Mouse (Mus musculus) forebrain, postnatal 0 days (tissue): ENCODE measurements around the gene Pcgf2. TPM values are rescaled to one million over a fixed set of nuclear protein-coding genes. Genes with fewer than 3 reads are reported as not detected.

Source experiments
- ATAC-seq: fragments of 200-750 bp; cut with Nextera tagmentation; 2 replicates; pipeline ENCODE4 v1.8.0; 2017; ENCODE audit warnings: mild to moderate bottlenecking, moderate library complexity
- DNase-seq: peaks from one replicate; pipeline ENCODE4 v3.0.0-alpha.2; 2015
- H3K27ac ChIP-seq: fragments of 300-500 bp; sonication (generic); 2 replicates; pipeline ENCODE4 v1.5.1; 2014; ENCODE audit warnings: low read depth, mild to moderate bottlenecking, antibody characterized with exemption, low read length, moderate library complexity, mixed read lengths
- H3K27me3 ChIP-seq: fragments of 300-500 bp; sonication (generic); 2 replicates; pipeline ENCODE4 v1.6.1; 2014; ENCODE audit warnings: mild to moderate bottlenecking, low read length, mixed read lengths; ENCODE audit not compliant: insufficient read depth
- H3K36me3 ChIP-seq: fragments of 300-500 bp; sonication (generic); 2 replicates; pipeline ENCODE4 v1.6.1; 2014; ENCODE audit warnings: mild to moderate bottlenecking, moderate library complexity; ENCODE audit not compliant: insufficient read depth
- H3K4me1 ChIP-seq: fragments of 300-500 bp; sonication (generic); 2 replicates; pipeline ENCODE4 v1.6.1; 2014; ENCODE audit warnings: antibody characterized with exemption; ENCODE audit not compliant: insufficient read depth
- H3K4me2 ChIP-seq: fragments of 300-500 bp; sonication (generic); 2 replicates; pipeline ENCODE4 v1.6.1; 2014; ENCODE audit warnings: low read depth, mild to moderate bottlenecking, moderate library complexity
- H3K4me3 ChIP-seq: fragments of 300-500 bp; sonication (generic); 2 replicates; pipeline ENCODE4 v1.5.1; 2014; ENCODE audit warnings: low read depth, low read length, mixed read lengths
- H3K9ac ChIP-seq: fragments of 300-500 bp; sonication (generic); 2 replicates; pipeline ENCODE4 v1.6.1; 2014; ENCODE audit warnings: mild to moderate bottlenecking
- H3K9me3 ChIP-seq: fragments of 300-500 bp; sonication (generic); 2 replicates; pipeline ENCODE4 v1.6.1; 2016; ENCODE audit warnings: low read length
- CTCF ChIP-seq: sonication (generic); IDR thresholded peaks from 2 replicates; pipeline ENCODE4 v1.5.1; 2016; ENCODE audit warnings: antibody characterized with exemption, control low read depth, low read depth
- WGBS: fragments of 180-500 bp; shearing (Covaris S2); extraction: QIAGEN DNeasy Blood & Tissue Kit; methylation state at CpG from one replicate; pipeline ENCODE4 v1.1.7; 2014; 5-methylcytosine and 5-hydroxymethylcytosine counted together
- polyA plus RNA-seq: library from polyadenylated mRNA; unstranded; fragments of >200 nt; fragmentation: Nextera tagmentation; extraction: Ambion mirVana; gene quantifications from 2 replicates; pipeline ENCODE4 v1.2.1, GENCODE M21; 2015
- total RNA-seq: library from RNA; depleted of rRNA; stranded (reverse); fragments of >200 nt; gene quantifications from 2 replicates; pipeline ENCODE4 v1.2.3, GENCODE M21; 2014

The Pcgf2 gene
- total and polyA plus RNA-seq, 2 experiments from 2014 or later = 12.6 to 21.9 TPM

- Histone ChIP-seq H3K27me3 (no peaks in the 10 kb centered on the region), H3K9ac (no peak overlapping the region), H3K27ac (0 out of 2 replicates have a peak overlapping the region, but pooled peaks have one; percentile 9), H3K9me3 (no peaks in the 10 kb centered on the region), H3K4me3 (no peak overlapping the region), H3K4me1 (peaks cover 15% of the 10 kb centered on the region; the same call in 1 of the 2 replicates), H3K36me3 (peaks cover 47% of the 10 kb centered on the region), H3K4me2 (0 out of 2 replicates have a peak overlapping the region, but pooled peaks have one; percentile 10)
- 0 out of 2 replicates have a peak, but pooled peaks have one; percentile 6 for ATAC-seq
- no peak for TF ChIP-seq CTCF
- WGBS = 38% methylated on average over 15 of the region's 15 CpGs
- DNase-seq = no peak
Observed at GRCm38 (mm10) chr11:97669268-97669667, 31.0 kb downstream of the Pcgf2 start.

GRCm38 (mm10) chr11:97668160-97668559, 32.1 kb downstream of the Pcgf2 start:
- H3K36me3 ChIP-seq = peaks cover 39% of the 10 kb centered on the region
- H3K9me3 ChIP-seq = no peaks in the 10 kb centered on the region
- no peak overlapping the region for H3K9ac ChIP-seq
- H3K4me1 ChIP-seq = peaks cover 16% of the 10 kb centered on the region; the same call in 1 of the 2 replicates
- TF ChIP-seq CTCF = no peak
- no peaks in the 10 kb centered on the region for H3K27me3 ChIP-seq
- ATAC-seq (no peak), DNase-seq (no peak)
- 94% methylated on average over 7 of the region's 7 CpGs for WGBS
- H3K27ac ChIP-seq = no peak overlapping the region
- no peak overlapping the region for H3K4me2 ChIP-seq
- no peak overlapping the region for H3K4me3 ChIP-seq

GRCm38 (mm10) chr11:97666794-97667193, 33.5 kb downstream of the Pcgf2 start:
- peaks cover 16% of the 10 kb centered on the region; the same call in 1 of the 2 replicates for H3K4me1 ChIP-seq
- no peak overlapping the region for H3K27ac ChIP-seq
- peaks cover 28% of the 10 kb centered on the region for H3K36me3 ChIP-seq
- 96% methylated on average over 15 of the region's 15 CpGs for WGBS
- no peaks in the 10 kb centered on the region for H3K9me3 ChIP-seq
- H3K4me3 ChIP-seq = no peak overlapping the region
- no peaks in the 10 kb centered on the region for H3K27me3 ChIP-seq
- ATAC-seq (no peak), DNase-seq (no peak)
- no peak overlapping the region for H3K4me2 ChIP-seq
- no peak overlapping the region for H3K9ac ChIP-seq
- no peak for TF ChIP-seq CTCF

- Histone ChIP-seq H3K4me3 (no peak overlapping the region), H3K27ac (no peak overlapping the region), H3K4me2 (no peak overlapping the region), H3K27me3 (0 out of 2 replicates have a peak, but pooled peaks cover under 1% of the 10 kb centered on the region), H3K4me1 (peaks cover 16% of the 10 kb centered on the region; the same call in 1 of the 2 replicates), H3K36me3 (peaks cover 27% of the 10 kb centered on the region), H3K9ac (no peak overlapping the region), H3K9me3 (no peaks in the 10 kb centered on the region)
- ATAC-seq (no peak), DNase-seq (no peak)
- WGBS = 92% methylated on average over 7 of the region's 7 CpGs
- peak; percentile 45; the same call in 1 of the 2 replicates for TF ChIP-seq CTCF
Observed at GRCm38 (mm10) chr11:97666221-97666620, 34.1 kb downstream of the Pcgf2 start.

- DNase-seq (no peak), ATAC-seq (no peak)
- Histone ChIP-seq H3K9me3 (no peaks in the 10 kb centered on the region), H3K4me1 (peaks cover 20% of the 10 kb centered on the region), H3K27ac (no peak overlapping the region), H3K4me2 (no peak overlapping the region), H3K36me3 (peaks cover 22% of the 10 kb centered on the region), H3K27me3 (0 out of 2 replicates have a peak, but pooled peaks cover 7% of the 10 kb centered on the region), H3K4me3 (no peak overlapping the region), H3K9ac (no peak overlapping the region)
- WGBS = 82% methylated on average over 13 of the region's 13 CpGs
- no peak for TF ChIP-seq CTCF
Observed at GRCm38 (mm10) chr11:97665431-97665830, 34.9 kb downstream of the Pcgf2 start.

- H3K9me3 ChIP-seq = no peaks in the 10 kb centered on the region
- H3K4me2 ChIP-seq = peak overlapping the region; percentile 81
- DNase-seq = no peak
- H3K27ac ChIP-seq = no peak overlapping the region
- peaks cover 17% of the 10 kb centered on the region for H3K36me3 ChIP-seq
- TF ChIP-seq CTCF = no peak
- H3K27me3 ChIP-seq = 0 out of 2 replicates have a peak, but pooled peaks cover 7% of the 10 kb centered on the region
- H3K4me3 ChIP-seq = peak overlapping the region; percentile 79
- no peak overlapping the region; the same call in 1 of the 2 replicates for H3K9ac ChIP-seq
- H3K4me1 ChIP-seq = peaks cover 17% of the 10 kb centered on the region; the same call in 1 of the 2 replicates
- ATAC-seq = no peak
- 35% methylated on average over 6 of the region's 6 CpGs for WGBS
Observed at GRCm38 (mm10) chr11:97664771-97665240, 35.5 kb downstream of the Pcgf2 start.

GRCm38 (mm10) chr11:97664339-97664665, 36.0 kb downstream of the Pcgf2 start:
- Histone ChIP-seq H3K9ac (peak overlapping the region; percentile 68; the same call in 1 of the 2 replicates), H3K27me3 (0 out of 2 replicates have a peak, but pooled peaks cover 7% of the 10 kb centered on the region), H3K4me2 (peak overlapping the region; percentile 81), H3K36me3 (peaks cover 12% of the 10 kb centered on the region), H3K4me1 (peaks cover 16% of the 10 kb centered on the region; the same call in 1 of the 2 replicates), H3K4me3 (peak overlapping the region; percentile 79), H3K9me3 (no peaks in the 10 kb centered on the region), H3K27ac (no peak overlapping the region)
- DNase-seq (no peak), ATAC-seq (no peak)
- TF ChIP-seq CTCF = no peak
- WGBS = 2% methylated on average over 6 of the region's 8 CpGs
